Mouse (Mus musculus): ENCODE measurements around the gene Ubash3a.

DNA sequence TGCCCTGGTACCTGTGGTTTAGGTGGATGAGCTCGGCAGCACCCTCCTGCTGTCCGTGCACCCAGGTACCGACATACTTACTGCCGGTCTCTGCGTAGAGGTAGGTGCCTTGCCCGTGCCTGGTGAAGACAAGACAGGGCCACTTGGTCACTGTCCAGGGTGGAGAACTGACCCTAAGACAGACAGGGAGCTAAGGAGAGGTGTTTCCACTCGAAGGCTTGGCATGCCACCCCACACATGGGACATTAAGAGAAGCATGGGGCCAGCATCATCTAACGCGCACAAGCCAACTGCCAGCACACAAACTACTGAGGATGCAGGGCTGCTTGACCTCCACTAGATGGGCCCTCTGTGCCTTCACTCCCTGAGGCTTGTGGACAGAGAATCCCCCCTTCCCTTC lies 58.2 kb downstream of the Ubash3a start:
- TF ChIP-seq CTCF (IDR thresholded peaks at IDR 0.05; ENCODE audit: low read depth) (no peak), EP300 (IDR thresholded peaks at IDR 0.05; ENCODE audit: low read depth) (no peak)

All from liver, embryonic 14.5 days (tissue).